Mouse (Mus musculus): ENCODE measurements at regions not wholly inside any gene's neighbourhood (a gene's known extent, or its start where the extent isn't known, plus 50 kb on each side); places are given as distances from the start of the nearest gene placed in this dataset.

DNA sequence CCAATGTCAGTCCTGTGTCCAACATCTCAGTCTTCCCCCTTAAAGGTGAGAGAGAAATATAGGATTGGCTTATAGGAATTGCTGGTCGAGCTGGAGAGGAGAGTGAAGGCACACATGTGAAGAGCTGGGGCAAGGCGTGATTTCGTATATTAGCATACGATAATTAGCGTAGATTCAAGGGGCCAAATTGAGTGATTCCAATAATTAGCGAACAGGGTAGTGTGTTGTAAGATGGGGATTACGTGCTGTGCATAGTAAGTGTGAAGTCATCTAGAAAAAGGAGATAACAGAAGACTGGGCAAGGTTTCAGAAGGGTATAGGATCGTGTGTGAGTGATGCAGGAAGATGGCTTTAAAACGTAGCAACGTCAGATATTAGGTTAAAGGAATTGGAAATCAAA, 147.6 kb upstream of the Auts2 start:
- TF ChIP-seq CTCF (IDR thresholded peaks at IDR 0.05; ENCODE audit: extremely low read depth, insufficient read depth, insufficient read length, insufficient replicate concordance) (no peak), POLR2A (IDR thresholded peaks at IDR 0.05; ENCODE audit: low read depth, low read length) (no peak)
- no peak overlapping the region for H3K4me3 ChIP-seq (ENCODE audit: extremely low read depth, insufficient read depth, insufficient read length)
- no peaks in the 10 kb centered on the region for H3K36me3 ChIP-seq (ENCODE audit: control insufficient read depth, insufficient read depth, low read length)
- H3K27ac ChIP-seq (ENCODE audit: insufficient read depth, low read length), result no peak overlapping the region
- no peaks in the 10 kb centered on the region for H3K27me3 ChIP-seq (ENCODE audit: control insufficient read depth, insufficient read depth, low read length)
- 89% methylated on average over 10 of the region's 10 CpGs for whole genome bisulfite sequencing
- DNase-seq (ENCODE audit: low read depth in 1 of 2, low spot score in 2 of 2), result no peak
- no peaks in the 10 kb centered on the region for H3K4me1 ChIP-seq (ENCODE audit: control insufficient read depth, insufficient read depth, insufficient read length)

DNA sequence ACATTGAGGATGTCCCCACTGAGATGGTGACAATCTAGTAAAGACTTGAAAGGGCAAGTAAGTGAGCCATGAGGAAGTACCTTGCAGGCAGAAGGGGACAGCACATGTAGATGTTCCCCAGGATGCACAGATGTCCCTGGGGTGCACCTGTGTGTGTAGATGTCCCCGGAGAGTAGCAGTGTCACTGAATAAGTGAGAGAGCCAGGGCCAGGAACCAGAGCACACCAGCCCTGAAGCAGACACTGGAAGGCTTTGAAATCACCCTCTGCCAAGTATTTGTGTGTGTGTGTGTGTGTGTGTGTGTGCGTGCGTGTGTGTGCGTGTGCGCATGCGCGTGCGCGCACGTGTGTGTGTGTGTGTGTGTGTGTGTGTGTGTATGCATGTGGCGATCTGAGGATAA, 132.1 kb upstream of the Auts2 start:
- no peak for TF ChIP-seq POLR2A (IDR thresholded peaks at IDR 0.05; ENCODE audit: low read depth, low read length)
- no peak for TF ChIP-seq CTCF (IDR thresholded peaks at IDR 0.05; ENCODE audit: extremely low read depth, insufficient read depth, insufficient read length, insufficient replicate concordance)
- H3K36me3 ChIP-seq (ENCODE audit: control insufficient read depth, insufficient read depth, low read length), result no peaks in the 10 kb centered on the region
- no peak for DNase-seq (ENCODE audit: low read depth in 1 of 2, low spot score in 2 of 2)
- H3K27ac ChIP-seq (ENCODE audit: insufficient read depth, low read length), result no peak overlapping the region
- no peak overlapping the region for H3K4me3 ChIP-seq (ENCODE audit: extremely low read depth, insufficient read depth, insufficient read length)
- WGBS, result 96% methylated on average over 11 of the region's 11 CpGs
- no peaks in the 10 kb centered on the region for H3K27me3 ChIP-seq (ENCODE audit: control insufficient read depth, insufficient read depth, low read length)
- H3K4me1 ChIP-seq (ENCODE audit: control insufficient read depth, insufficient read depth, insufficient read length), result no peaks in the 10 kb centered on the region

DNA sequence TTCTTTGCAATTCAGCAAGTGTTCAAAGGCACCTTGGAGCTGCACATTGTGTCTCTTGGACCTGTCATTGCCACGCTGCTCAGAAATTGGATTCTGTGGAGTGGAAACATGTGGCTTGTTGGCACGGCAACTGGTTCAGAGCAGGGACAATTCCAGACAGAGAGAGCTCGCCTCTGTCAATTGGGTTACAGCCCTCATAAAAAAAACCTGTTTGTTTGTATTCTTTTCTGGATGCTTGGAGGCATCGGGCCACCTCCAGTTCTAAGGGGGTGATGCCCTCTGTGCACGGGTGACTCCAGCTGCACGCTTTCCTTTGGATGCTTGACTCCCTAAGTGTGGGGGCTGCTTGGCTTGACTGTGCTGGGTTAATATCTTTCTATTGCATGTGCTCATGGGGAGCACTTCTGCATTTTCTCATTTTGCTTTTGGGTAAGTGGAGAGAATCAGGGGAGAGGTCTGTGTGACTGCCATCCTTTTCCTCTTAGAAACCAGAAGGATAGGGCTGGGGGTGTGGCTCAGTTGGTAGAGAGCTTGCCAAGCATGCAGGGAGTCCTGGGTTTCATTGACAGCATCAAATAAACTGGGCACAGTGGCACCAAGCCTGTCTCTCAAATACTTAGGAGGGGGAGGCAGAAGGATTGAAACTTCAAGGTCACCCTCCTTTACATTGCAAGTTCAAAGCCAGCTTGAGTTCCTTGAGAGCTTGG, 130.6 kb upstream of the Auts2 start:
- no peak overlapping the region for H3K4me3 ChIP-seq (ENCODE audit: extremely low read depth, insufficient read depth, insufficient read length)
- no peaks in the 10 kb centered on the region for H3K36me3 ChIP-seq (ENCODE audit: control insufficient read depth, insufficient read depth, low read length)
- 57% methylated on average over 6 of the region's 6 CpGs for WGBS

DNA sequence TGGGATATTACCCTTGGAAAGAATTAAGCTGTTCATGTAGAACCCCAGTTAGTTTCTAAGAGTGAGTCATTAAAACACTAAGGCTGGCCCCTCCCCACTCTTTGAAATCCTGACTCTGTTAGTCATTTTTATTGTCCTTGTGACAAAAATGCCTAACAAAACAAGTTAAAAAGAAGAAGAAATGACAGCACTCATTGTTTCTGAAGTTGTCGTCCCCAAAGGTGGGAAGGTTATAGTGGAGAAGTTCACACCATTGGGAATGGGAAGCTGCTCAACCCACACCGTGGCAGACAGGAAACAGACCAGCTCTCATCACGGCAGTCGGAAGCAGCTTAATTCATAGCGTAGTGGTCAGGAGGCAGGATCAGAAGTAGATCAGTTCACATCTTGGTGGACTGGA, 128.4 kb upstream of the Auts2 start:
- H3K27ac ChIP-seq (ENCODE audit: insufficient read depth, low read length), result no peak overlapping the region
- no peak for DNase-seq (ENCODE audit: low read depth in 1 of 2, low spot score in 2 of 2)
- no peak overlapping the region for H3K4me3 ChIP-seq (ENCODE audit: extremely low read depth, insufficient read depth, insufficient read length)
- WGBS, result 14% methylated on average over 5 of the region's 5 CpGs
- H3K4me1 ChIP-seq (ENCODE audit: control insufficient read depth, insufficient read depth, insufficient read length), result no peaks in the 10 kb centered on the region
- H3K36me3 ChIP-seq (ENCODE audit: control insufficient read depth, insufficient read depth, low read length), result no peaks in the 10 kb centered on the region
- no peak for TF ChIP-seq POLR2A (IDR thresholded peaks at IDR 0.05; ENCODE audit: low read depth, low read length)
- no peak for TF ChIP-seq CTCF (IDR thresholded peaks at IDR 0.05; ENCODE audit: extremely low read depth, insufficient read depth, insufficient read length, insufficient replicate concordance)
- no peaks in the 10 kb centered on the region for H3K27me3 ChIP-seq (ENCODE audit: control insufficient read depth, insufficient read depth, low read length)

More for the DNA sequence above, 130.6 kb upstream of the Auts2 start:
- no peaks in the 10 kb centered on the region for H3K4me1 ChIP-seq (ENCODE audit: control insufficient read depth, insufficient read depth, insufficient read length)
- DNase-seq (ENCODE audit: low read depth in 1 of 2, low spot score in 2 of 2), result no peak
- no peak overlapping the region for H3K27ac ChIP-seq (ENCODE audit: insufficient read depth, low read length)
- no peaks in the 10 kb centered on the region for H3K27me3 ChIP-seq (ENCODE audit: control insufficient read depth, insufficient read depth, low read length)
- TF ChIP-seq CTCF (IDR thresholded peaks at IDR 0.05; ENCODE audit: extremely low read depth, insufficient read depth, insufficient read length, insufficient replicate concordance) (no peak), POLR2A (IDR thresholded peaks at IDR 0.05; ENCODE audit: low read depth, low read length) (no peak)

DNA sequence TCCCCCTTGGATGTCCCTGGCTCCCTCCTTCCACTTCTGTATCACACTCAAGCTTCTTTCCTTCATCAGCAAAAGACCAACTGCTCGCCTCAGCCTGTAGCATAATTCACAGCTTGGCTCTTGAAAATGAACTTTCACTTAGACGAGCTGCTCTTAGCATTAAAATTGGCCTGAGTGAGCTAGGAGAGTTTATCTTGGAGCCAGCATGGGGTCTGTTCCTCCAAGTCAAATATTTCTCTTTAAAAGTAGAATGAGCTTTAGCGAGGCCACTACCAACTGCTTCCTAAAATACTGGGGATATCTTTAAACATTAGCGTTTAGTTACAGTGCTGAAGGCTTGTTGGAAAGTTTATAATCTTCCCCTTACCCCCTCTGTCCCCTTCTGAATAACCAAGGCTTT, 124.2 kb upstream of the Auts2 start:
- DNase-seq (ENCODE audit: low read depth in 1 of 2, low spot score in 2 of 2), result no peak
- no peak overlapping the region; the same call in 1 of the 2 replicates for H3K4me3 ChIP-seq (ENCODE audit: extremely low read depth, insufficient read depth, insufficient read length)
- TF ChIP-seq CTCF (IDR thresholded peaks at IDR 0.05; ENCODE audit: extremely low read depth, insufficient read depth, insufficient read length, insufficient replicate concordance) (no peak), POLR2A (IDR thresholded peaks at IDR 0.05; ENCODE audit: low read depth, low read length) (no peak)

DNA sequence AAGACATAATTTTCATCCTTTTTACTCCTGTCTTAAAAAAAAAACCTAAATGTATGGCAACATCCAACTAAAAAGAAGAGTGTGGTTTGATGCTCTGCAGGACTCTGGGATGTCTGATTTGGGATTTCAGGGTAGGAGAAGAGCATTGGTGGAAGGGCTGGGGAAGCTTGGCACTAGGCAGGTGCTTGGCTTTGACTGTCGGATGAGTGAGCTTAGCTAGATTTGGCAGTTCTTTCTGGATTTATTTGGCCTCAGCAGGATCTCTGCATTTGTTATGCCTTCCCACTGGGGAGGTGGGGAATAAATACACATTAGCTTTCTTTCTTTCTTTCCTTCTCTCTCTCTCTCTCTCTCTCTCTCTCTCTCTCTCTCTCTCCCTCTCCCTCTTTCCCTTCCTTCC, 118.1 kb upstream of the Auts2 start:
- Histone ChIP-seq H3K4me1 (ENCODE audit: control insufficient read depth, insufficient read depth, insufficient read length) (no peaks in the 10 kb centered on the region), H3K4me3 (ENCODE audit: extremely low read depth, insufficient read depth, insufficient read length) (no peak overlapping the region), H3K27ac (ENCODE audit: insufficient read depth, low read length) (no peak overlapping the region), H3K27me3 (ENCODE audit: control insufficient read depth, insufficient read depth, low read length) (no peaks in the 10 kb centered on the region), H3K36me3 (ENCODE audit: control insufficient read depth, insufficient read depth, low read length) (no peaks in the 10 kb centered on the region)
- 86% methylated on average over 1 of the region's 1 CpGs for WGBS
- DNase-seq (ENCODE audit: low read depth in 1 of 2, low spot score in 2 of 2), result no peak
- no peak for TF ChIP-seq CTCF (IDR thresholded peaks at IDR 0.05; ENCODE audit: extremely low read depth, insufficient read depth, insufficient read length, insufficient replicate concordance)
- no peak for TF ChIP-seq POLR2A (IDR thresholded peaks at IDR 0.05; ENCODE audit: low read depth, low read length)

More for the DNA sequence above, 124.2 kb upstream of the Auts2 start:
- Histone ChIP-seq H3K27ac (ENCODE audit: insufficient read depth, low read length) (no peak overlapping the region), H3K4me1 (ENCODE audit: control insufficient read depth, insufficient read depth, insufficient read length) (no peaks in the 10 kb centered on the region), H3K36me3 (ENCODE audit: control insufficient read depth, insufficient read depth, low read length) (no peaks in the 10 kb centered on the region), H3K27me3 (ENCODE audit: control insufficient read depth, insufficient read depth, low read length) (no peaks in the 10 kb centered on the region)
- WGBS, result 71% methylated on average over 4 of the region's 4 CpGs

DNA sequence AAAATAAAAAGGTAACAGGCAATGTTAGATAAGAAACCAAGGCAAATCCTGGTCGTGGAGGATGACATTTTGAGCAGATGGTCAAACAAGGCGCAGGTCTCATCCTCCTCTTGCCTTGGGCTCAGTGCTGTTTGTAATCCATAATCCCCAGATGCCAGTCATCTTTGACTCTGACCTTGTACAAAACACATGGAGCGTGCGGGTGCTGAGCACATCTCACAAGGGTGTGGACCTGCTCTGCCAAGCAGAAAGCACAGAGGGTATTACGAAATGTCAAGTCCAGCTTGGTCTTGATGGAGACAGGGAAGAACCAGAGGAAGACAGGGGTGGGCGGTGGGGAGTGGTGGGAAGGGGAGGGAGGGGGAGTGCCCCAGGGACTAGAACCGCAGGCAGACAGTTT, 116.9 kb upstream of the Auts2 start:
- WGBS, result 87% methylated on average over 7 of the region's 7 CpGs
- no peak for TF ChIP-seq CTCF (IDR thresholded peaks at IDR 0.05; ENCODE audit: extremely low read depth, insufficient read depth, insufficient read length, insufficient replicate concordance)
- no peak for TF ChIP-seq POLR2A (IDR thresholded peaks at IDR 0.05; ENCODE audit: low read depth, low read length)
- Histone ChIP-seq H3K4me3 (ENCODE audit: extremely low read depth, insufficient read depth, insufficient read length) (no peak overlapping the region), H3K27me3 (ENCODE audit: control insufficient read depth, insufficient read depth, low read length) (no peaks in the 10 kb centered on the region), H3K27ac (ENCODE audit: insufficient read depth, low read length) (no peak overlapping the region), H3K36me3 (ENCODE audit: control insufficient read depth, insufficient read depth, low read length) (no peaks in the 10 kb centered on the region), H3K4me1 (ENCODE audit: control insufficient read depth, insufficient read depth, insufficient read length) (no peaks in the 10 kb centered on the region)
- DNase-seq (ENCODE audit: low read depth in 1 of 2, low spot score in 2 of 2), result no peak
